Mouse (Mus musculus): ENCODE results near the gene Mrfap1.

- TF ChIP-seq GATA1 (IDR thresholded peaks at IDR 0.05; ENCODE audit: low read length): no peak
- no peak for TF ChIP-seq TAL1 (IDR thresholded peaks at IDR 0.05; ENCODE audit: low read length)
Observed at GRCm38 (mm10) chr5:36766958-36767703, 29.4 kb downstream of the Mrfap1 start.
